Mouse (Mus musculus): Measurements from ENCODE around the gene Clnk. TPM values are rescaled to one million over a fixed set of nuclear protein-coding genes. Genes with fewer than 3 reads are reported as not detected.

Gene Clnk
- polyA plus RNA-seq, 1 experiment from 2014 or later = 0.51 TPM

DNA sequence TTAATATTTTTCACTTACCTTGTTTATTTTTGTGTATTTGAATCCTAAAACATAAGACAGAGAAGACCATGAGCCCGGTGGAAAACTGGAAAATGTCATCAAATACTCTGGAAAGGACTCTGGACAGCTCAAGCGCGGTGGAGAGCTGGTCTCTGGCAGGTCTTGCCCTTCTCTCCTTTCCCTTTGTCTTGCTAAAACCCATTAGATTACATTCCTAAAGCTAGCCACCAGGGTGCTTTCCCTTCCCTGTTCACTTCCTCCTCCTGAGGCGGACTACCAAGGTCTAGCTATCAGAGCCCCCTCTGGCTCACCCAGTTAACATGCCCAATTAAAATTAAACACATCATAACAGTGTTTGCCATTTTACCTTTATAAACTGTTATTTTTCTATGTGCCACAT lies 123.9 kb downstream of the Clnk start:
- ATAC-seq (ENCODE audit: low FRiP score) (no peak), DNase-seq (ENCODE audit: low spot score) (no peak)
- Histone ChIP-seq H3K9ac (ENCODE audit: low read depth, low read length) (no peak overlapping the region), H3K36me3 (ENCODE audit: control insufficient read depth, insufficient read depth, low read length) (no peaks in the 10 kb centered on the region), H3K9me3 (ENCODE audit: control insufficient read depth, low read length) (no peaks in the 10 kb centered on the region), H3K27ac (ENCODE audit: low read depth, low read length) (no peak overlapping the region), H3K4me1 (replicated peaks; ENCODE audit: control insufficient read depth, insufficient read depth, low read length) (no peaks in the 10 kb centered on the region), H3K4me3 (ENCODE audit: low read depth, low read length) (no peak overlapping the region), H3K4me2 (replicated peaks; ENCODE audit: low read depth, low read length) (no peak overlapping the region), H3K27me3 (ENCODE audit: control insufficient read depth, insufficient read depth, low read length) (no peaks in the 10 kb centered on the region)
- WGBS = 9% methylated on average over 4 of the region's 4 CpGs

DNA sequence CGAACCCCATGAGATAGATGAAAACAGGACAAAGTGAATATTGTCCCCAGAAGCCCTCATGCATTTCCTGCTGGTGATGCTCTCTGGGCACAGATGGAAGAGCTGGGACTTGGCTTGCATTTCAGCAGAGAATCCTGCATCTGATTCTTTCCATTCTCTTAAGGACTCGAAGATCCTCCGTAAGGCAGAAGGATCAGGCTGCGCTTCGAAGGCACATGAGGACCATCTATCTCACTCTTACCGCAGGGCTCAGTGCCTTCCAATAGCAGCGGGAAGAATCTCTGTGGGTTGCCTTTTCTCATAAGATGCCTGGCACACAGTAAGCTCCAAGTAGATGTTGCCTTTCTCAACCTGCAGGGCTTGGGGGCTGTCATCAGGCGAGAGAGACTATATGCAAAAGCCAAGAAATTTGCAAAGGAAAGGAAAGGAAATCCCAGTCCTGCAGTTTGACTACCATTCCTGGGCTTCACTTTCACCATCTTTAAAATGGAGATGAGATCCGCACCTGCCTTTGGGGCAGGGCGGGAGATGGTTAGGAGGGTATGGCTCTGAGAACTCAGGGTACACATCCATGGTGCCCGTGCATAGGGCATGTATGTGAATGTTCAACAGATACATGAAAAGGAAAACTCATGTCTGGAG lies 167.6 kb downstream of the Clnk start:
- ATAC-seq (ENCODE audit: low FRiP score) = no peak
- Histone ChIP-seq H3K4me2 (replicated peaks; ENCODE audit: low read depth, low read length) (no peak overlapping the region), H3K27me3 (ENCODE audit: control insufficient read depth, insufficient read depth, low read length) (no peaks in the 10 kb centered on the region), H3K36me3 (ENCODE audit: control insufficient read depth, insufficient read depth, low read length) (no peaks in the 10 kb centered on the region), H3K9ac (ENCODE audit: low read depth, low read length) (no peak overlapping the region), H3K4me1 (replicated peaks; ENCODE audit: control insufficient read depth, insufficient read depth, low read length) (no peaks in the 10 kb centered on the region), H3K27ac (ENCODE audit: low read depth, low read length) (no peak overlapping the region), H3K4me3 (ENCODE audit: low read depth, low read length) (no peak overlapping the region), H3K9me3 (ENCODE audit: control insufficient read depth, low read length) (no peaks in the 10 kb centered on the region)
- no peak for DNase-seq (ENCODE audit: low spot score)
- WGBS = 65% methylated on average over 11 of the region's 11 CpGs

DNA sequence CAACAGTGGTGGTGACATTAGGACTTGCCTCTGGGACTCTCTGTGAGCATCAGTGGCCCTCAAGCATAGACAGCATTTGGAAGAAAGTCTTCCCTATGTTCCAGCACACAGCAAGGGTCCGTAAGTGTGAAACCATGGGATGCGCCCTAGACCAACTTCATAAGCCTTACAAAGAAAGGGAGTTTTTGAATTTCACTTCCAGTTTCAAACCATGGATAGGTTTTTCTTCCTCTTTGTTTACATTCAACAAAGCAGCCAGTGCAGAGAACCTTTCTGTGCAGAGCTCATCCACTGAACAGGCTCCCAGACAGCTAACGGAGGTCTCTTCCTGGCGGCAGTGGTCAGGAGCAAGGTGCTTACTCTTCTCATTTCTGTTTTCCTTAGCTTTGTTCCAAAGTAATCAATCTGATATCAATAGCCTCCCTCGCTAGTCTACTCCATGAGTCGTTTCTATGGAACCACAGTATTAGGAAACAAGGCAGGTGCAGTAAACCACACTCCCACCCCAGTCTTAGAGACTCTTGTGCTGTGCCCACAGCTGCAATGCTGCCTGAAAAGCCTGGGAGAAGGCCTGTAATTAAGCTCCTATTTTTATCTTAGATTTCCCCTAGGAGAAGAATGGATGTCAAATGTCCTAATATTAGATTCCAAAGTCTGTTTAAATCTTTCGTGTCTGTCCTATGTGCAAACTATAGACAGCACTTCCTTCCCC lies 169.1 kb downstream of the Clnk start:
- H3K27ac ChIP-seq (ENCODE audit: low read depth, low read length) = no peak overlapping the region
- no peaks in the 10 kb centered on the region for H3K4me1 ChIP-seq (replicated peaks; ENCODE audit: control insufficient read depth, insufficient read depth, low read length)
- no peak overlapping the region for H3K4me3 ChIP-seq (ENCODE audit: low read depth, low read length)
- 82% methylated on average over 7 of the region's 7 CpGs for WGBS
- H3K9ac ChIP-seq (ENCODE audit: low read depth, low read length) = no peak overlapping the region
- no peak overlapping the region for H3K4me2 ChIP-seq (replicated peaks; ENCODE audit: low read depth, low read length)
- H3K27me3 ChIP-seq (ENCODE audit: control insufficient read depth, insufficient read depth, low read length) = no peaks in the 10 kb centered on the region
- ATAC-seq (ENCODE audit: low FRiP score) (no peak), DNase-seq (ENCODE audit: low spot score) (no peak)
- no peaks in the 10 kb centered on the region for H3K9me3 ChIP-seq (ENCODE audit: control insufficient read depth, low read length)
- no peaks in the 10 kb centered on the region for H3K36me3 ChIP-seq (ENCODE audit: control insufficient read depth, insufficient read depth, low read length)

DNA sequence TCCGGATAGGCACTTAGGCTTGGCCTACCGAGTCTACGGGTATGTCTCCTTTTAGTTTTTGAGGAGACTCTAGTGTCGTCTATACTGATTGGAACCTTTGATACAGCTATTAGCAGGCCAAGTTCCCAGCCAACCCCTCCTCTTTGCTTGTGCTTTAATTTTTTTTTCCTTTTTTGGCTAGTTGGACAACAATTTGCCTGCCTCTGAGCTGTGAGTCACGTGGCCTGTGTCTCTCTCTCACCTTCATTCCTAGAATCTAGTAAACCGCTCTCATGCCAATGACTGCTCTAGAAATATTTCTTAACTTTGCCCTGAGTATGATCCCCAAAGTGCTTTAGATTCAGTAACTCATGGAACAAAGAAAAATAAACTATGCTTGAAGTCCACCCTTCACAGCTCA lies 173.7 kb downstream of the Clnk start:
- ATAC-seq (ENCODE audit: low FRiP score) = no peak
- no peaks in the 10 kb centered on the region for H3K36me3 ChIP-seq (ENCODE audit: control insufficient read depth, insufficient read depth, low read length)
- H3K9me3 ChIP-seq (ENCODE audit: control insufficient read depth, low read length) = no peaks in the 10 kb centered on the region
- WGBS = 96% methylated on average over 6 of the region's 6 CpGs
- H3K27ac ChIP-seq (ENCODE audit: low read depth, low read length) = no peak overlapping the region
- no peak for DNase-seq (ENCODE audit: low spot score)
- H3K27me3 ChIP-seq (ENCODE audit: control insufficient read depth, insufficient read depth, low read length) = no peaks in the 10 kb centered on the region
- H3K4me1 ChIP-seq (replicated peaks; ENCODE audit: control insufficient read depth, insufficient read depth, low read length) = no peaks in the 10 kb centered on the region
- H3K4me3 ChIP-seq (ENCODE audit: low read depth, low read length) = no peak overlapping the region
- H3K4me2 ChIP-seq (replicated peaks; ENCODE audit: low read depth, low read length) = no peak overlapping the region
- no peak overlapping the region for H3K9ac ChIP-seq (ENCODE audit: low read depth, low read length)

DNA sequence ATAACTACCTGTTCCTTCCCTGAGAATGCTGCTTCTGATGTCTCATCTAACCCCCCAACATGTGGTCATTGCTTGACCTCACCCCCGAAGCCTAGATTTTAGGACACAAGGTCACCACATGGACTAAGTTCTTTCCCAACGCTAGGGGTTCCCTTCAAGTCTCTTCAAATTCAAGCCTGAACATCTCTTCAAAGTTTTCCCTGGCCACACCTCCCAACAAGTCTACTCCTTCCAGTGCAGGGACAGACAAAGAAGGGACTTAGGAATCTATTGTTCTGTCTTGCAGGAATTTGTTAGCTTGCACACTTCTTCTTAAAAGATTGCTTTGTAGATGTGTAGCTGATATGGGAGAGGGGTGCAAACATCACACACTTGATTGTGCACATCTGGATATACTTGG lies 174.5 kb downstream of the Clnk start:
- no peak overlapping the region for H3K27ac ChIP-seq (ENCODE audit: low read depth, low read length)
- no peak overlapping the region for H3K4me2 ChIP-seq (replicated peaks; ENCODE audit: low read depth, low read length)
- DNase-seq (ENCODE audit: low spot score) (no peak), ATAC-seq (ENCODE audit: low FRiP score) (no peak)
- no peak overlapping the region for H3K4me3 ChIP-seq (ENCODE audit: low read depth, low read length)
- no peaks in the 10 kb centered on the region for H3K9me3 ChIP-seq (ENCODE audit: control insufficient read depth, low read length)
- no peaks in the 10 kb centered on the region for H3K36me3 ChIP-seq (ENCODE audit: control insufficient read depth, insufficient read depth, low read length)
- H3K4me1 ChIP-seq (replicated peaks; ENCODE audit: control insufficient read depth, insufficient read depth, low read length) = no peaks in the 10 kb centered on the region
- no peaks in the 10 kb centered on the region for H3K27me3 ChIP-seq (ENCODE audit: control insufficient read depth, insufficient read depth, low read length)
- WGBS = 77% methylated on average over 2 of the region's 2 CpGs
- no peak overlapping the region for H3K9ac ChIP-seq (ENCODE audit: low read depth, low read length)

DNA sequence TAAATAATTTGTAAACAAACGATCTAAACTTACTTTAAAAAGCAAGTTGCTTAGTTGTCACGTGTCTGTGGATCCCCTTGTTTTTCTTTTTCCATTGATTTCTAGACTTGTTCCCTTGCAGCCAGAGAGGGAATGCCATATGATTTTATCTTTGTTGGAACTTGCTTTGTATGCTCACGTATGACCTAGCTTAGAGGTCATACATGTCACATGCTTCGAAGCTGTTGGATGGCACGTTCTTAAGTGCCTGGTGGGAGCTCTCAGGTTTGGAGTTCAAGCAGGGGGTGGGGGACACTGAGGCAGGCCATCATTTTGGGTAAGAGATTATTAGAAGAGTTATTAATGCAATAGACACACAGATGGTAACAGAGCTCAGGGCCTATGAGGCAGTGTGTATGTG lies 178.1 kb downstream of the Clnk start:
- Histone ChIP-seq H3K9me3 (ENCODE audit: control insufficient read depth, low read length) (no peaks in the 10 kb centered on the region), H3K4me2 (replicated peaks; ENCODE audit: low read depth, low read length) (no peak overlapping the region)
- no peak for ATAC-seq (ENCODE audit: low FRiP score)

DNA sequence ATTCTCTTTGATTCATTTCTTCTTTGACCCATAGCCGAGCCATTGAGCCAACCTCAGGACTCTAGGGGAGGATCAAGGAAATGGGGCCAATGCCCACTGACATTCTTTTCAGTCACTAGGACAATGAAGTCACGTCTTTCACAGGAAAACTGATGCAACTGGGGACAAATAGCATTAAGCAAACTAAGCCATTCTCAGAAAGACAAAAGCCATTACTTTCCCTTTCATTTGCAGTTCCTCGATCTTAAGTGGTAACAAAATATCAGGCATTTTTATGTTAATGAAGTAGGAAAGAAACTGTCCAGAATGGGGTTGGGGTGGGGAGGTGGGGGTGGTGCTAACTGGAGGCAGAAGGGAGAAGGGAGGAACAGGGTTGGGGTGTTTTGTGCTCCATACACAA lies 178.6 kb downstream of the Clnk start:
- 37% methylated on average over 3 of the region's 3 CpGs for WGBS
- Histone ChIP-seq H3K4me3 (ENCODE audit: low read depth, low read length) (no peak overlapping the region), H3K9me3 (ENCODE audit: control insufficient read depth, low read length) (no peaks in the 10 kb centered on the region), H3K27me3 (ENCODE audit: control insufficient read depth, insufficient read depth, low read length) (no peaks in the 10 kb centered on the region), H3K27ac (ENCODE audit: low read depth, low read length) (no peak overlapping the region), H3K4me1 (replicated peaks; ENCODE audit: control insufficient read depth, insufficient read depth, low read length) (no peaks in the 10 kb centered on the region), H3K36me3 (ENCODE audit: control insufficient read depth, insufficient read depth, low read length) (no peaks in the 10 kb centered on the region), H3K9ac (ENCODE audit: low read depth, low read length) (no peak overlapping the region), H3K4me2 (replicated peaks; ENCODE audit: low read depth, low read length) (no peak overlapping the region)
- DNase-seq (ENCODE audit: low spot score) (no peak), ATAC-seq (ENCODE audit: low FRiP score) (no peak)

More for the DNA sequence above, 178.1 kb downstream of the Clnk start:
- H3K4me1 ChIP-seq (replicated peaks; ENCODE audit: control insufficient read depth, insufficient read depth, low read length) = no peaks in the 10 kb centered on the region
- 69% methylated on average over 5 of the region's 5 CpGs for WGBS
- no peak overlapping the region for H3K9ac ChIP-seq (ENCODE audit: low read depth, low read length)
- no peaks in the 10 kb centered on the region for H3K27me3 ChIP-seq (ENCODE audit: control insufficient read depth, insufficient read depth, low read length)
- H3K36me3 ChIP-seq (ENCODE audit: control insufficient read depth, insufficient read depth, low read length) = no peaks in the 10 kb centered on the region
- H3K27ac ChIP-seq (ENCODE audit: low read depth, low read length) = no peak overlapping the region
- no peak overlapping the region for H3K4me3 ChIP-seq (ENCODE audit: low read depth, low read length)
- DNase-seq (ENCODE audit: low spot score) = no peak

DNA sequence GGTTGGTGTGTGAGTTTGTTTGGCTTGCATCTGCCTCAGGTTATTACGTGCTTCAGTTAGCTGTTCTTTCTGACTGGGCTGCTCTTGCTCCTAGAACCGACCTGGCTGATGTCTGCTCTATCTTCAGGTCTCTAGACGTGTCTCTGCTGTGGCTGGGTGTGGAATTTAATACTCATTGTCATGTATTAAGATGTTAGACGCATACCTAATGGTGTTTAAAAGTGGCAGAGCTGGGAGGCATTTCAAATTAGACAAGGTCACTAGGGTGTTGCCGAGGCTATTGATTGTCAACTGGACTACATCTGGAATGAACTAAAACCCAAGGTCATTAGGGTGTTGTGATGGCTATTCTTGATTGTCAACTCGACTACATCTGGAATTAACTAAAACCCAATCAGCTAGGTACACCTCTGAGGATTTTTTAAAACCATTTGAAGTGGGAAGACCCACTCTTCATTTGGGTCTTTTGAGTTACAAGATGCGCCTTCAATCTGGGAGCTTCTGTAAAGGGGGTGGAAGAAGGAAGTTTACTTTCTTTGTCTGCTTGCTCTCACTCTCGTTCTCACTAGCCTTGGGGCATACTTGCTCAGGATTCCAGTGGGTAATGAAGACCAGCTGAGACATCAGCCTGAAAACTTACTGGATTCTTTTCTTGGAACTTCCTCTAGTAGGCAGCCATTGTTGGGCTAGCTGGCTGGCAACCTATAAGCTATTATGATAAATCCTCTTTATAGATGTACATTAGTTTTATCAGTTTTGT lies 179.8 kb downstream of the Clnk start:
- no peaks in the 10 kb centered on the region for H3K4me1 ChIP-seq (replicated peaks; ENCODE audit: control insufficient read depth, insufficient read depth, low read length)
- no peak for DNase-seq (ENCODE audit: low spot score)
- H3K9ac ChIP-seq (ENCODE audit: low read depth, low read length) = no peak overlapping the region
- no peak overlapping the region for H3K4me2 ChIP-seq (replicated peaks; ENCODE audit: low read depth, low read length)
- H3K9me3 ChIP-seq (ENCODE audit: control insufficient read depth, low read length) = no peaks in the 10 kb centered on the region
- no peaks in the 10 kb centered on the region for H3K27me3 ChIP-seq (ENCODE audit: control insufficient read depth, insufficient read depth, low read length)
- H3K36me3 ChIP-seq (ENCODE audit: control insufficient read depth, insufficient read depth, low read length) = no peaks in the 10 kb centered on the region
- no peak overlapping the region for H3K4me3 ChIP-seq (ENCODE audit: low read depth, low read length)
- ATAC-seq (ENCODE audit: low FRiP score) = no peak
- WGBS = 64% methylated on average over 8 of the region's 8 CpGs
- H3K27ac ChIP-seq (ENCODE audit: low read depth, low read length) = no peak overlapping the region

Measured in hindbrain, embryonic 11.5 days (tissue).